8 mouse cellular contexts compared by ENCODE assay signal in genomic region chr5:34526477-34526775, GRCm38 (mm10). TPM values are rescaled to one million over a fixed set of nuclear protein-coding genes. Genes with fewer than 3 reads are reported as not detected.
DNase-seq lines count a peak whose midpoint lies in the region; ATAC-seq and TF ChIP-seq lines count a peak whose summit lies in the region.
"Had no signal": no experiment of that assay in that cellular context is flagged by ENCODE, and none has a peak within 500 bp of the region (broad histone marks: within the 10 kb centered on the region; RNA-seq: fewer than 3 reads in every experiment).

No protein-coding gene starts in this region.

- no peak overlapping the region for H3K9ac ChIP-seq in kidney, embryonic 15.5 days
- H3K9ac ChIP-seq in ES-Bruce4 (ENCODE audit: low read depth, poor library complexity, severe bottlenecking): peak overlapping the region; percentile 61; the same call in 1 of the 2 replicates
- H3K9ac ChIP-seq in liver, embryonic 14.5 days (replicated peaks): peak overlapping the region; percentile 46

- 45% methylated on average over 5 of the region's 5 CpGs for WGBS in kidney, embryonic 15.5 days
- 50% methylated on average over 5 of the region's 5 CpGs for WGBS in liver, embryonic 14.5 days (ENCODE audit: insufficient replicate concordance)

- 0 out of 2 replicates have a peak, but pooled peaks cover 8% of the 10 kb centered on the region for H3K27me3 ChIP-seq in kidney, embryonic 15.5 days
- no peaks in the 10 kb centered on the region for H3K27me3 ChIP-seq in ES-Bruce4 (ENCODE audit: control insufficient read depth, insufficient read depth, low read length, poor library complexity, severe bottlenecking)
- H3K27me3 ChIP-seq in liver, embryonic 14.5 days (ENCODE audit: control insufficient read depth, insufficient read depth, low read length): no peaks in the 10 kb centered on the region; the same call in 1 of the 2 replicates

- peaks cover 17% of the 10 kb centered on the region for H3K4me1 ChIP-seq in kidney, embryonic 15.5 days
- H3K4me1 ChIP-seq in ES-Bruce4 (ENCODE audit: control insufficient read depth, insufficient read depth, low read length): no peaks in the 10 kb centered on the region
- peaks cover 52% of the 10 kb centered on the region for H3K4me1 ChIP-seq in bone marrow macrophage, adult 2 months (ENCODE audit: control insufficient read depth, insufficient read depth, low read length)
- H3K4me1 ChIP-seq in liver, embryonic 14.5 days (replicated peaks; ENCODE audit: control insufficient read depth in 2 of 2, insufficient read depth in 2 of 2, low read length in 1 of 2): peaks cover 7 to 26% of the 10 kb centered on the region in 2 experiments

- H3K4me2 ChIP-seq in kidney, embryonic 15.5 days: peak overlapping the region; percentile 67
- H3K4me2 ChIP-seq in liver, embryonic 14.5 days (ENCODE audit: low read depth): peak overlapping the region; percentile 59

- TF ChIP-seq POLR2A in ES-Bruce4 (IDR thresholded peaks at IDR 0.05; ENCODE audit: insufficient read depth, low read length): no peak
- TF ChIP-seq POLR2A in bone marrow macrophage, adult 2 months (IDR thresholded peaks at IDR 0.05; ENCODE audit: borderline replicate concordance, low read depth, low read length): no peak

- no peak for ATAC-seq in kidney, embryonic 15.5 days (replicated peaks; ENCODE audit: low FRiP score)
- ATAC-seq in liver, embryonic 14.5 days (ENCODE audit: insufficient read depth): no peak

- no peak for TF ChIP-seq EP300 in ES-Bruce4 (IDR thresholded peaks at IDR 0.05; ENCODE audit: insufficient read depth, low read depth, low read length)
- no peak for TF ChIP-seq EP300 in liver, embryonic 14.5 days (IDR thresholded peaks at IDR 0.05; ENCODE audit: low read depth)

- TF ChIP-seq CTCF in ES-Bruce4 (IDR thresholded peaks at IDR 0.05; ENCODE audit: low read depth, low read length): no peak
- TF ChIP-seq CTCF in bone marrow macrophage, adult 2 months (IDR thresholded peaks at IDR 0.05; ENCODE audit: low read depth, low read length): no peak
- TF ChIP-seq CTCF in liver, embryonic 14.5 days (IDR thresholded peaks at IDR 0.05; ENCODE audit: low read depth): no peak

- H3K9me3 ChIP-seq in kidney, embryonic 15.5 days (replicated peaks): no peaks in the 10 kb centered on the region
- no peaks in the 10 kb centered on the region for H3K9me3 ChIP-seq in ES-Bruce4 (replicated peaks; ENCODE audit: control insufficient read depth, insufficient read depth, low read length, poor library complexity, severe bottlenecking)
- no peaks in the 10 kb centered on the region for H3K9me3 ChIP-seq in liver, embryonic 14.5 days (ENCODE audit: control insufficient read depth, low read length)

- H3K4me3 ChIP-seq in kidney, embryonic 15.5 days (replicated peaks): peak overlapping the region; percentile 55
- peak overlapping the region; percentile 24 for H3K4me3 ChIP-seq in ES-Bruce4 (ENCODE audit: low read depth, low read length)
- H3K4me3 ChIP-seq in bone marrow macrophage, adult 2 months (ENCODE audit: insufficient read depth, low read length): peak overlapping the region; percentile 94
- peak overlapping the region; percentile 56 to 62 for H3K4me3 ChIP-seq in liver, embryonic 14.5 days (ENCODE audit: insufficient read depth in 1 of 2, low read depth in 2 of 2, low read length in 2 of 2)

- H3K36me3 ChIP-seq in kidney, embryonic 15.5 days: no peaks in the 10 kb centered on the region
- no peaks in the 10 kb centered on the region for H3K36me3 ChIP-seq in ES-Bruce4 (ENCODE audit: control insufficient read depth, insufficient read depth, low read length, poor library complexity, severe bottlenecking)
- H3K36me3 ChIP-seq in liver, embryonic 14.5 days (replicated peaks; ENCODE audit: control insufficient read depth, insufficient read depth, low read depth): no peaks in the 10 kb centered on the region

- no peak overlapping the region for H3K27ac ChIP-seq in kidney, embryonic 15.5 days
- no peak overlapping the region for H3K27ac ChIP-seq in ES-Bruce4 (ENCODE audit: insufficient read depth, low read length)
- H3K27ac ChIP-seq in bone marrow macrophage, adult 2 months (ENCODE audit: insufficient read depth, low read depth, low read length): peak overlapping the region; percentile 85
- peak overlapping the region; percentile 0; the same call in 1 of the 2 replicates for H3K27ac ChIP-seq in liver, embryonic 14.5 days

- DNase-seq in kidney, postnatal 14 days: no peak
- no peak for DNase-seq in liver, embryonic 14.5 days (ENCODE audit: low read depth in 3 of 3, low spot score in 3 of 3)
- DNase-seq in cerebellum, postnatal 4 days (ENCODE audit: low spot score in 2 of 2): no peak
- no peak for DNase-seq in right cerebral cortex, postnatal 10 days (ENCODE audit: low spot score in 2 of 2)
- DNase-seq: right cerebral cortex, postnatal 25 days had no signal

RNA-seq across cellular contexts. Expression of gene Sh3bp2, which starts 0.8 kb away (rescaled TPM):
- 7.6 and 10.3 TPM in 2 replicates for polyA plus RNA-seq in kidney, embryonic 15.5 days (2015; fragmentation: Nextera tagmentation; extraction: Ambion mirVana)
- 2.6 and 2.8 TPM in 2 replicates for polyA plus RNA-seq in ES-Bruce4 (2011; ENCODE audit: insufficient read depth, insufficient read length, low read depth, missing spikeins)
- polyA plus RNA-seq in bone marrow macrophage, adult 2 months (2012; ENCODE audit: insufficient read depth, insufficient read length, missing spikeins): 129 and 132 TPM in 2 replicates
- polyA plus RNA-seq in liver, embryonic 14.5 days (2012; rRNA removed): 4.6 and 5.2 TPM in 2 replicates
- polyA plus RNA-seq in liver, embryonic 14.5 days (2014; fragmentation: Nextera tagmentation; extraction: Ambion mirVana): 3.5 and 4.9 TPM in 2 replicates

RNA-seq across cellular contexts. Expression of gene Tnip2, which starts 12.6 kb away (rescaled TPM):
- polyA plus RNA-seq in kidney, embryonic 15.5 days (2015; fragmentation: Nextera tagmentation; extraction: Ambion mirVana): 18.4 and 21.9 TPM in 2 replicates
- polyA plus RNA-seq in ES-Bruce4 (2011; ENCODE audit: insufficient read depth, insufficient read length, low read depth, missing spikeins): 10.1 and 14.0 TPM in 2 replicates
- polyA plus RNA-seq in bone marrow macrophage, adult 2 months (2012; ENCODE audit: insufficient read depth, insufficient read length, missing spikeins): 34.2 and 43.9 TPM in 2 replicates
- 3.0 and 5.0 TPM in 2 replicates for polyA plus RNA-seq in liver, embryonic 14.5 days (2012; rRNA removed)
- 3.2 and 4.4 TPM in 2 replicates for polyA plus RNA-seq in liver, embryonic 14.5 days (2014; fragmentation: Nextera tagmentation; extraction: Ambion mirVana)

RNA-seq across cellular contexts. Expression of gene Add1, which starts 47.0 kb away (rescaled TPM):
- 178 and 200 TPM in 2 replicates for polyA plus RNA-seq in kidney, embryonic 15.5 days (2015; fragmentation: Nextera tagmentation; extraction: Ambion mirVana)
- 71.7 and 76.9 TPM in 2 replicates for polyA plus RNA-seq in ES-Bruce4 (2011; ENCODE audit: insufficient read depth, insufficient read length, low read depth, missing spikeins)
- 120 and 122 TPM in 2 replicates for polyA plus RNA-seq in bone marrow macrophage, adult 2 months (2012; ENCODE audit: insufficient read depth, insufficient read length, missing spikeins)
- 106 and 118 TPM in 2 replicates for polyA plus RNA-seq in liver, embryonic 14.5 days (2012; rRNA removed)
- 113 and 137 TPM in 2 replicates for polyA plus RNA-seq in liver, embryonic 14.5 days (2014; fragmentation: Nextera tagmentation; extraction: Ambion mirVana)

Comparison
In these comparisons a context has a peak if more than half of its experiments do, and no peak if none do; other contexts are left out.
1. H3K27ac ChIP-seq: peak in bone marrow macrophage, adult 2 months (single experiment) and liver, embryonic 14.5 days (single experiment); none in kidney, embryonic 15.5 days (single experiment) and ES-Bruce4 (single experiment).
2. H3K4me3 ChIP-seq: peak in every context shown above with its lines; median percentile 94 in bone marrow macrophage, adult 2 months; 59 in liver, embryonic 14.5 days; 55 in kidney, embryonic 15.5 days; 24 in ES-Bruce4.
3. RNA of gene Sh3bp2, which starts 0.8 kb away (polyA plus RNA-seq): 129 to 132 TPM in bone marrow macrophage, adult 2 months; 7.6 to 10.3 TPM in kidney, embryonic 15.5 days, 3.5 to 5.2 TPM in liver, embryonic 14.5 days and 2.6 to 2.8 TPM in ES-Bruce4; every median in the first group is over 10 times any median in the second.